Mouse (Mus musculus) small intestine, adult 2 months (tissue): Measurements from ENCODE around the gene Mettl27.

Source experiments
- CTCF ChIP-seq: fragments of 200-500 bp; IDR thresholded peaks from 2 replicates; pipeline ENCODE4 v1.5.1; 2012; ENCODE audit warnings: low read depth, mild to moderate bottlenecking, control low read depth, inconsistent platforms, low read length, moderate library complexity, mixed read lengths; ENCODE audit not compliant: insufficient replicate concordance, insufficient read length; ENCODE audit errors: extremely low read depth
- POLR2A ChIP-seq: fragments of 200-500 bp; IDR thresholded peaks from 2 replicates; pipeline ENCODE4 v1.6.1; 2012; ENCODE audit warnings: low read depth, mild to moderate bottlenecking, control low read depth, inconsistent platforms, low read length, moderate library complexity

DNA sequence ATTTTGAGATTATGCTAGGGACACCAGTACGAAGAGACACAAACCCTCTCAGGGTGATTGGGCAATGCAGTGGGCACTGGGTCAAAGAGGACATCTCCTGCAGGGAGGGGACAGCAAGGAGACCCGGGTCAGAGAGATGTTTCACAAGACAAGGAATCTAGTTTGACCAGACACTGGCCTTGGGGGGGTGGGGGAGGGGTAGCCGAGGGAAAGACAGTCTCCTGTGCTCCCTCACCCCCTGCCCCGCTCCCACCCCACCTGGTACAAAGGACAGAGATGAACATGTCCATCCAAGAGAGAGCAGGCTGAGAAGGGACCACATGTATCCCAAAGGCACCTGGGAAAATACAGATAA is 15.9 kb downstream of the Mettl27 start:
- TF ChIP-seq CTCF = no peak
- TF ChIP-seq POLR2A = no peak
